Mouse (Mus musculus) embryonic facial prominence, embryonic 11.5 days (tissue): ENCODE measurements around the gene Kcns1. TPM values are rescaled to one million over a fixed set of nuclear protein-coding genes. Genes with fewer than 3 reads are reported as not detected.

Source experiments
- polyA plus RNA-seq: library from polyadenylated mRNA; unstranded; fragments of >200 nt; fragmentation: Nextera tagmentation; extraction: Ambion mirVana; gene quantifications from 2 replicates; pipeline ENCODE4 v1.2.1, GENCODE M21; 2014

Kcns1 gene
- polyA plus RNA-seq, 1 experiment from 2014 or later = 0.07 TPM

Other genes starting within 250 kb of the Kcns1 start
- gene Ywhab, start 176.2 kb downstream of the Kcns1 start, polyA plus RNA-seq = 332 and 344 TPM in 2 replicates
- gene Pabpc1l, start 145.7 kb downstream of the Kcns1 start, polyA plus RNA-seq = 1.4 and 2.2 TPM in 2 replicates
- 26.5 and 31.4 TPM in 2 replicates for gene Stk4, start 100.8 kb downstream of the Kcns1 start, polyA plus RNA-seq
- 60.5 and 61.0 TPM in 2 replicates for gene Tomm34, start 99.9 kb downstream of the Kcns1 start, polyA plus RNA-seq
- gene Wfdc5, start 11.6 kb upstream of the Kcns1 start, polyA plus RNA-seq = not detected in 2 replicates
- not detected in 2 replicates for gene Wfdc12, start 19.5 kb upstream of the Kcns1 start, polyA plus RNA-seq
- not detected in 2 replicates for gene Wfdc15a, start 29.0 kb upstream of the Kcns1 start, polyA plus RNA-seq
- gene Wfdc15b, start 50.5 kb upstream of the Kcns1 start, polyA plus RNA-seq = not detected in 2 replicates
- gene Svs2, start 67.4 kb upstream of the Kcns1 start, polyA plus RNA-seq = not detected in 2 replicates
- not detected in 2 replicates for gene Svs3b, start 85.5 kb upstream of the Kcns1 start, polyA plus RNA-seq
- gene Svs4, start 107.3 kb upstream of the Kcns1 start, polyA plus RNA-seq = not detected in 2 replicates
- not detected in 2 replicates for gene Svs3a, start 118.2 kb upstream of the Kcns1 start, polyA plus RNA-seq
- gene Svs6, start 145.6 kb upstream of the Kcns1 start, polyA plus RNA-seq = not detected in 2 replicates
- not detected in 2 replicates for gene Svs5, start 161.6 kb upstream of the Kcns1 start, polyA plus RNA-seq
- 0.32 and 0.79 TPM in 2 replicates for gene Slpi, start 218.0 kb upstream of the Kcns1 start, polyA plus RNA-seq
- not detected in 2 replicates for gene Rbpjl, start 232.0 kb upstream of the Kcns1 start, polyA plus RNA-seq
- gene Matn4, start 234.0 kb upstream of the Kcns1 start, polyA plus RNA-seq = 1.2 and 1.3 TPM in 2 replicates